Mouse (Mus musculus) megakaryocyte, adult 5-6 weeks (primary cell): Measurements from ENCODE around the gene 6330409D20Rik. TPM values are rescaled to one million over a fixed set of nuclear protein-coding genes. Genes with fewer than 3 reads are reported as not detected.

Experiments used
- ATAC-seq: 2 replicates; pipeline ENCODE4 v1.8.0; 2016; ENCODE audit warnings: mild to moderate bottlenecking, inconsistent platforms; ENCODE audit not compliant: poor library complexity, severe bottlenecking
- total RNA-seq, 2 experiments: library from RNA; stranded (forward) in 1 of 2; stranded (reverse) in 1 of 2; fragments of 153-499, 151-499 nt in 1 of 2; fragments of 221-1000, 200-1000 nt in 1 of 2; gene quantifications; 2 replicates each; pipeline versions ENCODE4 v1.2.3 to v1.2.4; 2015 to 2017

6330409D20Rik gene
- total RNA-seq, 2 experiments from 2014 or later, result not detected

GRCm38 (mm10) chr2:32704021-32704421 is 36.8 kb downstream of the 6330409D20Rik start, which contains the start of gene Fpgs:
TSS of gene Fpgs (minus strand) at chr2:32704145.
- no peak for ATAC-seq

- ATAC-seq, result no peak
Measured at GRCm38 (mm10) chr2:32703046-32703445, 37.8 kb downstream of the 6330409D20Rik start.

GRCm38 (mm10) chr2:32700966-32701743 is 39.7 kb downstream of the 6330409D20Rik start:
- ATAC-seq, result no peak

- ATAC-seq, result no peak
Measured at GRCm38 (mm10) chr2:32699680-32700079, 41.1 kb downstream of the 6330409D20Rik start.

- ATAC-seq, result no peak
Measured at GRCm38 (mm10) chr2:32694691-32695090, 46.1 kb downstream of the 6330409D20Rik start.

- peak; percentile 97 for ATAC-seq
Measured at GRCm38 (mm10) chr2:32693823-32694411, 46.9 kb downstream of the 6330409D20Rik start.

GRCm38 (mm10) chr2:32693282-32693681 is 47.5 kb downstream of the 6330409D20Rik start:
- ATAC-seq, result no peak

GRCm38 (mm10) chr2:32692496-32692895 is 48.3 kb downstream of the 6330409D20Rik start:
- ATAC-seq, result no peak

- ATAC-seq, result no peak
Measured at GRCm38 (mm10) chr2:32691041-32691440, 49.8 kb downstream of the 6330409D20Rik start.

GRCm38 (mm10) chr2:32689420-32689819 is 51.4 kb downstream of the 6330409D20Rik start:
- peak; percentile 81 for ATAC-seq

- ATAC-seq, result no peak
Measured at GRCm38 (mm10) chr2:32687562-32687961, 53.3 kb downstream of the 6330409D20Rik start.

- no peak for ATAC-seq
Measured at GRCm38 (mm10) chr2:32686640-32687039, 54.2 kb downstream of the 6330409D20Rik start.

GRCm38 (mm10) chr2:32685807-32686206 is 55.0 kb downstream of the 6330409D20Rik start:
- no peak for ATAC-seq

GRCm38 (mm10) chr2:32684681-32685428 is 56.0 kb downstream of the 6330409D20Rik start:
- ATAC-seq, result no peak

- no peak for ATAC-seq
Measured at GRCm38 (mm10) chr2:32683701-32684100, 57.1 kb downstream of the 6330409D20Rik start.

- no peak for ATAC-seq
Measured at GRCm38 (mm10) chr2:32682721-32683417, 57.9 kb downstream of the 6330409D20Rik start.

Other genes with a start within 250 kb of the 6330409D20Rik start
- gene Fam102a, start 205.7 kb downstream of the 6330409D20Rik start, total RNA-seq (2015), result 6.5 and 6.6 TPM in 2 replicates
- gene Fam102a, start 205.7 kb downstream of the 6330409D20Rik start, total RNA-seq (2017), result 4.6 and 4.8 TPM in 2 replicates
- gene Dpm2, start 170.2 kb downstream of the 6330409D20Rik start, total RNA-seq (2015), result 82.8 and 91.7 TPM in 2 replicates
- gene Dpm2, start 170.2 kb downstream of the 6330409D20Rik start, total RNA-seq (2017), result 32.0 and 35.3 TPM in 2 replicates
- 0.31 TPM in 1 of 2 replicates, not detected in the other for gene Pip5kl1, start 166.2 kb downstream of the 6330409D20Rik start, total RNA-seq (2015)
- gene Pip5kl1, start 166.2 kb downstream of the 6330409D20Rik start, total RNA-seq (2017), result not detected in 2 replicates
- gene 9430097D07Rik, start 165.3 kb downstream of the 6330409D20Rik start, total RNA-seq (2015), result not detected in 2 replicates
- gene 9430097D07Rik, start 165.3 kb downstream of the 6330409D20Rik start, total RNA-seq (2017), result not detected in 2 replicates
- 5.8 and 9.2 TPM in 2 replicates for gene St6galnac4, start 153.9 kb downstream of the 6330409D20Rik start, total RNA-seq (2015)
- 8.6 and 12.1 TPM in 2 replicates for gene St6galnac4, start 153.9 kb downstream of the 6330409D20Rik start, total RNA-seq (2017)
- 8.2 and 8.6 TPM in 2 replicates for gene St6galnac6, start 141.3 kb downstream of the 6330409D20Rik start, total RNA-seq (2015)
- gene St6galnac6, start 141.3 kb downstream of the 6330409D20Rik start, total RNA-seq (2017), result 13.1 and 13.3 TPM in 2 replicates
- not detected in 2 replicates for gene Ak1, start 119.3 kb downstream of the 6330409D20Rik start, total RNA-seq (2015)
- gene Ak1, start 119.3 kb downstream of the 6330409D20Rik start, total RNA-seq (2017), result not detected in 2 replicates
- 6.3 and 7.9 TPM in 2 replicates for gene Eng, start 94.4 kb downstream of the 6330409D20Rik start, total RNA-seq (2015)
- gene Eng, start 94.4 kb downstream of the 6330409D20Rik start, total RNA-seq (2017), result 2.0 and 2.2 TPM in 2 replicates
- gene Fpgs, start 36.9 kb downstream of the 6330409D20Rik start, total RNA-seq (2015), result 0.91 and 4.6 TPM in 2 replicates
- gene Fpgs, start 36.9 kb downstream of the 6330409D20Rik start, total RNA-seq (2017), result 2.6 and 3.0 TPM in 2 replicates
- gene Cdk9, start 27.9 kb downstream of the 6330409D20Rik start, total RNA-seq (2015), result 82.1 and 84.4 TPM in 2 replicates
- 73.9 and 79.2 TPM in 2 replicates for gene Cdk9, start 27.9 kb downstream of the 6330409D20Rik start, total RNA-seq (2017)
- gene Sh2d3c, start 20.0 kb downstream of the 6330409D20Rik start, total RNA-seq (2015), result 49.8 and 56.2 TPM in 2 replicates
- gene Sh2d3c, start 20.0 kb downstream of the 6330409D20Rik start, total RNA-seq (2017), result 30.1 and 38.2 TPM in 2 replicates
- 19.0 and 24.2 TPM in 2 replicates for gene Tor2a, start 16.2 kb upstream of the 6330409D20Rik start, total RNA-seq (2015)
- gene Tor2a, start 16.2 kb upstream of the 6330409D20Rik start, total RNA-seq (2017), result 17.7 and 17.8 TPM in 2 replicates
- not detected in 2 replicates for gene Ttc16, start 34.6 kb upstream of the 6330409D20Rik start, total RNA-seq (2015)
- gene Ttc16, start 34.6 kb upstream of the 6330409D20Rik start, total RNA-seq (2017), result not detected in 2 replicates
- 0.57 TPM in 1 of 2 replicates, not detected in the other for gene Ptrh1, start 34.8 kb upstream of the 6330409D20Rik start, total RNA-seq (2015)
- 0.88 and 5.4 TPM in 2 replicates for gene Ptrh1, start 34.8 kb upstream of the 6330409D20Rik start, total RNA-seq (2017)
- not detected in 2 replicates for gene Cfap157, start 43.4 kb upstream of the 6330409D20Rik start, total RNA-seq (2015)
- not detected in 2 replicates for gene Cfap157, start 43.4 kb upstream of the 6330409D20Rik start, total RNA-seq (2017)
- 0.09 and 0.30 TPM in 2 replicates for gene Stxbp1, start 106.2 kb upstream of the 6330409D20Rik start, total RNA-seq (2015)
- gene Stxbp1, start 106.2 kb upstream of the 6330409D20Rik start, total RNA-seq (2017), result 0.48 and 1.3 TPM in 2 replicates
- gene Fam129b, start 135.1 kb upstream of the 6330409D20Rik start, total RNA-seq (2015), result 18.4 and 20.9 TPM in 2 replicates
- gene Fam129b, start 135.1 kb upstream of the 6330409D20Rik start, total RNA-seq (2017), result 38.3 and 40.7 TPM in 2 replicates
- gene Rpl12, start 220.5 kb upstream of the 6330409D20Rik start, total RNA-seq (2015), result 1,104 and 1,138 TPM in 2 replicates
- gene Rpl12, start 220.5 kb upstream of the 6330409D20Rik start, total RNA-seq (2017), result 1,103 and 1,144 TPM in 2 replicates
- 3.2 and 5.5 TPM in 2 replicates for gene Lrsam1, start 220.6 kb upstream of the 6330409D20Rik start, total RNA-seq (2015)
- gene Lrsam1, start 220.6 kb upstream of the 6330409D20Rik start, total RNA-seq (2017), result 7.2 and 10.6 TPM in 2 replicates
- gene Slc2a8, start 241.1 kb upstream of the 6330409D20Rik start, total RNA-seq (2015), result 1.4 and 1.5 TPM in 2 replicates
- gene Slc2a8, start 241.1 kb upstream of the 6330409D20Rik start, total RNA-seq (2017), result 0.89 and 1.8 TPM in 2 replicates